Mouse (Mus musculus) splenic B cell, adult 2 months (primary cell): ENCODE data around the gene Olfr1356.
"Not testable (repeated sequence)": the region's sequence is repeated elsewhere in the genome, so short reads cannot be mapped to it uniquely, and the experiment has no call there.

Source experiments
- DNase-seq: peaks from one replicate; pipeline ENCODE4 v3.0.0-alpha.2; 2011; ENCODE audit warnings: low read depth, low spot score
- H3K27me3 ChIP-seq: 2 replicates; pipeline ENCODE4 v1.6.1; 2012; ENCODE audit warnings: mild to moderate bottlenecking, low read length, moderate library complexity, mixed read lengths; ENCODE audit not compliant: control insufficient read depth, poor library complexity, insufficient read depth, severe bottlenecking
- H3K36me3 ChIP-seq: 2 replicates; pipeline ENCODE4 v1.6.1; 2012; ENCODE audit warnings: mild to moderate bottlenecking, low read length, moderate library complexity, mixed read lengths; ENCODE audit not compliant: control insufficient read depth, poor library complexity, insufficient read depth, severe bottlenecking

Olfr1356 gene

GRCm38 (mm10) chr10:78852066-78852465 is at the start of gene Olfr1356:
Olfr1356 (minus strand) TSS chr10:78852166.
- DNase-seq: no peak

GRCm38 (mm10) chr10:78875240-78875639 is 23.3 kb upstream of the Olfr1356 start, which contains the start of gene Olfr1355:
Olfr1355 (plus strand) TSS chr10:78875540.
- Histone ChIP-seq H3K27me3 (no peaks in the 10 kb centered on the region), H3K36me3 (no peaks in the 10 kb centered on the region)
- no peak for DNase-seq

More at GRCm38 (mm10) chr10:78852066-78852465, at the start of gene Olfr1356:
- Histone ChIP-seq H3K36me3 (no peaks in the 10 kb centered on the region), H3K27me3 (no peaks in the 10 kb centered on the region)

- not testable (repeated sequence) for DNase-seq, H3K27me3 ChIP-seq, H3K36me3 ChIP-seq
Observed at GRCm38 (mm10) chr10:78840456-78840855, 11.5 kb downstream of the Olfr1356 start.

GRCm38 (mm10) chr10:78812358-78813060 is 39.5 kb downstream of the Olfr1356 start:
- no peak for DNase-seq
- H3K27me3 ChIP-seq: no peaks in the 10 kb centered on the region
- no peaks in the 10 kb centered on the region for H3K36me3 ChIP-seq

- no peak for DNase-seq
- Histone ChIP-seq H3K27me3 (no peaks in the 10 kb centered on the region), H3K36me3 (no peaks in the 10 kb centered on the region)
Observed at GRCm38 (mm10) chr10:78801449-78801848, 50.5 kb downstream of the Olfr1356 start.
